Mouse (Mus musculus) frontal cortex, postnatal 10 days (tissue): Measurements from ENCODE around the gene Lrit2.

Experiments
- DNase-seq, 2 experiments: peaks; one replicate each; pipeline ENCODE4 v3.0.0; 2022; ENCODE audit warnings: low spot score in 2 of 2, mixed read lengths in 1 of 2

The Lrit2 gene

DNA sequence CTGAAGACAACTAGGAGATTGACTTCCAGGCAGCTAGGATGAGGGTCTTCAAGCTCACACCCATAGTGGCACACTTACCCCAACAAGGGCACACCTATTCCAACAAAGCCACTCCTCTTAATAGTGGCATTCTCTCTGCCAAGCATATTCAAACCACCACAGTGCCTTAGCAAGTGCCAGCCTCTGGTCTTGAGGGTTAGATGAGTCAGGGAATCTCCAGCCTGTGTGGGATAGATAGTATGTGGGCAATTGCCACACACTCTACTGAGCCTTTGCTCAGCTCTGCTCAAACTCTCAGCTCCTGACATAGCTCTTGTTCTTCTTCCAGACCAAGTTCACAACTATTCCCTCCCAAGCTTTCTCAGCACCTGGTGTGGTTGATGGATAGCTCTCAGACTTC, 43.6 kb downstream of the Lrit2 start:
- DNase-seq: no peak

DNA sequence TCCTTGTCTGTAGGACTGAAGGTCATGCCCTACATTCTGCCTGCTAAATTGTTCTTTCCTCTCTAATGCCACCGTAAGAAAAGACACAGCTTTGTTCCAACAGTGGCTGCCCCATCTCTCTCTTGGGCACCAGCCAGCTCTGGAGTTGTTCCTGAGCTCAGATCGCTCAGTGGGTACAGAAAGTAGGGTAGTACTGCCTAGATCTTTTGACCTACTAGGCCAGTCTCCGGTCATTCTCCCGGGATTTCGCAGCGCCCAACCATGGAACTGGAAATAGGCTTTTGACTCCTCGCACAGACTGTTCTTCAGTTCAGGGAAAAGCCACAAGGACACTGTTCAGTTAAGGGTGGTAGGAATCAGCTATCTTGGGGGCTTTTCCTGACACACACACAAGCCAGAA, 45.2 kb downstream of the Lrit2 start:
- DNase-seq: no peak

DNA sequence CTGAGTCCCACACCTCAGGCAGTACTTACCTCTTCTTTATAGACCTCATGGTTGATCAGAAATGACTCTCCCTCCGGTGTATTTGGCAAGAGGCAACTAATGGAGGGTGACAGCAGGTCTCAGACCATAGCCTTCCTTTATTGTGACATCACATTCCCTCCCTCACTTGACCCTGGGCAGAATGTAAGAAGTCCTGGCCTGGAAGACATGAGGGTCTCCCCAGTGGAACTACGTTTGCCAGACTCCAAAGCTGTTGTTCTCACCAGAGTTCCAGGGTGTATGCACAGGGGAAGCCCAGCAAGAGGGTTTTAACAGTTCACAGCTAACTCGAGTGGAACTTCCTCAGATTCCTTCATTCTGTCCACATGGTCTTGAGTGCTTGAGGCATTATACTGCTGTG, 46.2 kb downstream of the Lrit2 start, which contains the start of gene 2610528A11Rik:
2610528A11Rik (minus strand) TSS at position 101 of the 400 bp plus-strand sequence.
- no peak for DNase-seq

DNA sequence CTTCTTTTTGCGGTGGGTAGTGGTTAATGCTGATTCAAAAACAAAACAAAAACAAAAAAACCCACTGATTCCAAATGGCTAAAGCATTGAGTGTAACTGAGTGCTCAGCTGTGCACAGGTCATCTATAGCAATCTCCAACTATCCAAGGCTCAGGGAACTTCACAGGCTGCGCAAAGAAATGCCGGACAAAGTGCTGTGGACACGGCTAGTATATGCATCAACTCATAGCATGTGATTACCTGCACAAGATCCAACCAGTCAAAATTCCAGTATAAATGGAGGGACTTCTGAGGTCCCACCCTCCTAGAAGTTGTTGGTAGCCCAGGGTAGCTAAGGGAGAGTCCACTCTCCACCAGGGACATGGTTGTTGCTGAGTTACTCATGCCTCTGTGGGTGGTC, 51.5 kb downstream of the Lrit2 start:
- no peak for DNase-seq
